Mouse (Mus musculus): Measurements from ENCODE around the gene Tnfaip2.
A peak's percentile ranks its signal among the peaks of the same experiment; 100 is the strongest.

Tnfaip2 gene

DNA sequence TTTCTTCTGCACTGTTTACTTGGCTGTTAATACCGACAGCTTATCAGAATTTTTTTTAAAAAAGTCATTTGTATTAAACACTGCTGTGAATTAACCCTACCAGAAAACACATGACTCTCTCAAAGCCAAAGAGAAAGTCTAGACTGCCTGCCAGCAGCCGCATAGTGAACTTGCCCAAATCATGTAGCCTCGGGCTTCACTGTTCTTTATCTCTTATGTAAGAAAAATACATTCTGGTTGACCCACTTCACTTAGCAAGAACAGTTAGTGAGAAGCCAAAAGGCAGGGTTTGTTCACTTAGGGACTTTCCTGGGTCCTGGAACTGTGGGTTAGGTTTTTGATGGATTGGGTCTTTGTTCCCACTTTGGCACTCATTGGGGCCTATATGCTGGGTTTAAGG is 29.5 kb downstream of the Tnfaip2 start:
- DNase-seq (ENCODE audit: low read depth, low spot score) = peak; percentile 87

DNA sequence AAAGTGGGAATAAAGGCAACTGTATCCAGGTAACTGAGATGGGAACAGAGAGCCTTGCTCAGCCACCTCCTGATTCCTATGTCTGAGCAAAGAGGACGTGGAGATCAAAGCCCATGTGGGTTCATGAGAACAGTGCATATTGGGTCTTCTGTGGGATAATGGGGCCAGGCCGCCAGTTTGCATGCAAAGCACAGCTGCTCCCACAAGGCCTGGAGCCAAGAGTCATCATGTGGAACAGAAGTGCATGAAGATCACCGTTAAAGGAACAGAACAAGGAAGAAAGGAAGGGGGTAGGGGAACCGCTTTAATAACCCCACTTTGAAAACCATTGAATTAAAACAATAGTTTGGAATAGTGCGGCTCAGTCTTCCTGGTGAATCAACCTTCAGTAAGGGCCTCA is 30.6 kb downstream of the Tnfaip2 start:
- no peak for DNase-seq (ENCODE audit: low read depth, low spot score)

DNA sequence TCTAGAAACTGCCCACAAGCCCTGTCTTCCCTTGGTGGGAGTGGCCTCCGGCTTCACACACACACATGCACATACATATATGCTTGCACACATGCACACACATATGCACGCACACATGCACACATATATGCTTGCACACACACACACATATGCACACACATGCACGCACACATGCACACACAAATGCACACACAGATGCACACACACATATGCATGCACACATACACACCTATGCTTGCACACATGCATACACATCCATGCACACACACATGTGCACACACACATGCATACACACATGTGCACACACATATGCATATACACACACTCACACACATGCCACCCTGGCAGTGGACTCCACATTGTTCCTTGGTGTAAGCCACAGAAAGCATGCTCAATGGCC is 32.1 kb downstream of the Tnfaip2 start:
- DNase-seq (ENCODE audit: low read depth, low spot score) = no peak

DNA sequence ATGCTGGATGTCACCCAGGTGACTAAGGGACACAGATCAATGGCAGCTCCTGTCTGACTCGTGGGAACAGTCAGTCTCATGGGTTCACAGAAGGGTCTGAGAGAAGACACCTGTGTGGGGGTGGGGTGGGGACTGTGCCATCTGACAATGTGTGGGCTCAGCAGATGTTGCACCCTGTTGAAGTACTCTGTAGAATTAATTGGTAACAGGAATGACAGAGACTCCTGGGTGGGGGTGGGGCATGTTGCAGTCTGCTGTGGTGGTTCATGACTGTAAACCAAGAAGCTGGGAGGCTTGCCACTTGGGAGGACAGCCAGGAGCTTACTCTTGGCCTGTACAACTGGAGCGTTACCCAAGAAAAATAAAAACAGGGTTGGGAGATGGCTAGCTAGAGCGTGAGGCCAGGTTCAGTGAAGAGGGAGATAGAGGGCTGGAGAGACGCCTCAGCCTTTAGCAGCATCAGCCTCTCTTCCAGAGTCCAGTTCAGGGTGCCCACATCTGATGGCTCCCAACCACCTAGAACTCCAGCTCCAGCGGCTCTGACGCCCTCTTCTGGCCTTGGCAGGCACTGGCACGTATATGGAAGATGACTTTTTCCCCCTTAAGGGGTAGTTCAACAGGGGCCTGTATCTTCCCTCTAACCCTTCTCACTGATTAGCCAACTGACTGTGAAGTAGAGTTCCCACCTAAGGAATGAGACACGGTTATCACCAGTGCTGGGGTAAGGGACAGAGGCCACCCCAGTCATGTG is 32.8 kb downstream of the Tnfaip2 start:
- DNase-seq (ENCODE audit: low read depth, low spot score) = peak; percentile 97

DNA sequence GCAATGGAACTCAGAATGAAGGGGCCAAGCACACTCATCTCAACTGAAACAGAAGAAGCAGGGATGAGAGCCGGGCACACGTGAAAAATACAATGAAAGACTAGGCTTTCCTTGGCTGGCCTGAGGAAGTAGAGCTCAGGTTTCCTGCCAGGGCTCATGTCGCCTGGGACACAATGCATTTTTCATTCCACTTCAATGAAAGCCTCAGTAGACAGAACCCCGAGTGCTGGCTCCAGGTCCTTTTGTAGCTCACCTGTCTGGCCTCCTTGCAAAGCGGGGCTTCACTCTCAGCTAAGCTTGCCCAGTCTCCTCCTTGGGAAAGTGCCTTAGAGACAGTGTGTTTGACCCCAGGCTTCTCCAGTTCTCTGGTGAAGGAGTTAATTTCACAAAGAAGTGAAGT is 36.7 kb downstream of the Tnfaip2 start:
- no peak for DNase-seq (ENCODE audit: low read depth, low spot score)

DNA sequence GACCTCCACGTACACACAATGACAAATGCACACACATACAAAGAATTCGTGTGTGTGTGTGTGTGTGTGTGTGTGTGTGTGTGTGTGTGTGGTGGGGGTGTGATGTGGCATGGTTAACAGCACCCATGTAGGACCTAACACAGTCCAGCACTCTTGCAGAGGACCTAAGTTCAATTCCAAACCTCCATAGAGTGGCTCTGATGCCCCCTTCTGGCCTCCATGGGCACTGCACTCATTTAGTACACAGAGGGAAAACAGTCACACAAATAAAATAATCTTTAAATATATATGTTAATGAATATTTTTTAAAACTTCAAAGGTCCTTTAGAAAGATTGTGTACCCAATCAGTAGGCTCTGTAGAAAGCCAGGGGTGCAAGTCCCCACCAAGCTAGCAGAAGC is 37.6 kb downstream of the Tnfaip2 start:
- DNase-seq (ENCODE audit: low read depth, low spot score) = peak; percentile 76

DNA sequence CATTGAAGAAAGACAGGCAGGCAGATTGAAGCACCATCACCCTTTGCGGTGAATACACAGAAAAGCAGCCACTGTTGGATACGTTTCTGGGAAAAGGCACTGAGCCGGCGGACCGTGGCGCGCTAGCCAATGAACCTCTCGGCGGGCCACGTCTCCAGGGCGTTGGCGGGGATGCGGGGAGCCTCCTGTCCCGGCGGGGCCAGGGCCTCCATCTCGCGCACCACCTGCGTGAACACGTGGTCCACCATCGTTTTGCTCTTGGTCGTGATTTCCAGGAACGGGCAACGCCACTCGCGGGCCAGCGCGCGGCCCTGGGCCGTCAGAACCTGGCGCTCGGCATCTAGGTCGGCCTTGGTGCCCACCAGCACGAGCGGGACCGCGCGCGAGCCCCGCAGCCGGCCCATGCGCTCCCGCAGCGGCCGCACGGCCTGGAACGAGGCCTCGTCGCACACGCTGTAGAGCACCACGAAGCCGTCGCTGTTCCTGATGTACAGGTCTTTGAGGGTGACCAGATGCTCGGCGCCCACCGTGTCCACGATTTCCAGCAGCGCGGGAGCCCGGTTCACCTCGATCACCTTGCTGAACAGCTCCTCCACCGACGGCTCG is 42.9 kb downstream of the Tnfaip2 start:
- no peak for DNase-seq (ENCODE audit: low read depth, low spot score)

DNA sequence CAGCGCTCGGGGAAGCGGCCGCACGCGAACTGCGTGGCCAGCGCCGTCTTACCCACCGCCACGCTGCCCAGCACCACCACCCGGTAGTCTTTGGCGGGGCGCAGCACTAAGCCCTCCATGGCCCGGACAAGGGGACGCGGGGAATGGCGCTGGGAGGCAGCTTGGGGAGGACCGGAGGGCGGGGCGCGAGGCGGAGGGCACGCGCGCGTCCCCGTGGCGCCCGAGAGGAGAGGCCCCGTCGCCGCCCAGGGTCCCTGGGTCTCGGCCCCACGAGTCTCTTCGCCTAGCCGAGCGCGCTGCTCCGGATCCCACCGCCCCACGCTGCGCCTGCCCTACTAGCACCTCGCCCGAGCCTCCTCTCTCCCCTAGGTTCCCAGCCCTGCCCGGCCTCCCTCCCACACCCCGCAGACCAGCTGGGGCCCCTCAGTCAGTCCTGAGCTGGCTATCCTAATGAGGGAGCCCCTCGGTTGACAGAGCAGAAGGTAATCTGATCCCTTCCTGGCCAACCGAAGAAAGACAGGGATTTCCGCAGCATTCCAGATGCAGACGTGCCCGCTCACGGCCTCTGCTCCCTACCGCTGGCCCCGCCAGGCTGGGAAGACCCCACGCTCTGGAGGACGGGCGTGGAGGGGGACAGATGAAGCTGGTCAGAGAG is 43.5 kb downstream of the Tnfaip2 start, which contains the start of gene Gm266:
Gene Gm266 (minus strand): TSS at position 172 of the 655 bp plus-strand sequence.
- no peak for DNase-seq (ENCODE audit: low read depth, low spot score)

DNA sequence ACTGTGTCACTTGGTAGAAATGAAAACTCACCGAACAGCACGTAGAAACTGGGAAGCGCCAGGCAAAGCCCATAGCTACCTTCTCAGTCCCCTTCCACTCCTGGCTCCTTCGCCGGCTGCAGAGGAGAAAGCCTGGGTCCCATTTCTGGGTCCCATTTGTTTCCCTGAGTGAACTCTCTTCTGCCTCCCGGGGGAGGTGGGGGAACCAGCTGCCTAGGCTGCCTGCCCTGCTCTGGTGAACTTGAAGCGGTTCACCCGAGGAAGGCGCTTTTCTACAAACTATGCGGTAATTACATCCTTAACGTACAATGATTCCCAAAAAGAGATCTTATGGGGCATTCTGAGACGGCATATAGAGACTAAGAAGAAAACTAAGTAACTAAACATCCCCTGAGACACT is 44.2 kb downstream of the Tnfaip2 start:
- no peak for DNase-seq (ENCODE audit: low read depth, low spot score)

DNA sequence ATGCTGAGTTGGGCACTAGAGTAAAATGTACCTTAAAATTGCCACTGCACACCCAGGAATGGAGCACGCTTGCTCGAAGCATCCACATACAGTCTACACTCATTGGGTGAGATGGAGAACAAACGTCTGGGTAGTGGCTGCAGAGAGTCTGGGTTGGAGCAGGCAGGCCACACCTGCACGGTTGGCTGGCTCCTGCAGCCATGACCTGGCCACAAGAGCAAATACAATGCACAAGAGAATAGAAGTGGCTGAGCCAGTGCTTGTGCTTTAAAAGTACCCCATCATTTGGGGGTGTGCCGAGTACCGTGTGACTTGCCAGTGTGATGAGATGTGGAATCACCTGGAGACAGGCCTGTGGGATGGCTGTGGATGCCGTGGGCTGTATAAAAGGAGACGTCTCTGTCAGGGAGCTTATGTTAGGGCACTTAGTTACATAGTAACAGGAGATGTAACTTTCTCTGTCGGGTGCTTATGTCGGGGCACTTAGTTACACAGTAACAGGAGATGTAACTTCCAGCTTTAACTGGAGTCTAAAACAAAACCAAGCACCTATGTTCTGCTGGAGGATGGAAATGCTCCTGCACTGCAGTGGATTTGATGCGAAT is 47.1 kb downstream of the Tnfaip2 start:
- DNase-seq (ENCODE audit: low read depth, low spot score) = no peak

DNA sequence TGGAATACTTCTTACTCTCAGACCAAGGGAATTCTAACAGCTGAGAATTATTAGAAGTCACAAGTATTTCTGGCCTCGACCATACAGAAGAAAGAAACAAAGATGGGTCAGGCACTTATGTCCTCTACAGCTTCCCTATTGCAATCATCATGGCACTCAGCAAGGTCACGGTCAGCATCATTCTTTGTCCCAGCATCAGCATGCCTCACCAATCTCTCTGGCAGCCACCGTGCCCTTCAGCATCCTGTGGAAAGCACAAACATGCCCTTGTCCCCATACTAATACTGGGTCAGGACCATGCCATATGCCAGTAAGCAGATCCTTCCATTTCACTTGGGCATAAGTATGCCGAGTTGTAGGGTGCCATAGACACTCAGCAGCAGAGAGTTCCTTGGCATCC is 52.7 kb downstream of the Tnfaip2 start:
- DNase-seq (ENCODE audit: low read depth, low spot score) = no peak

DNA sequence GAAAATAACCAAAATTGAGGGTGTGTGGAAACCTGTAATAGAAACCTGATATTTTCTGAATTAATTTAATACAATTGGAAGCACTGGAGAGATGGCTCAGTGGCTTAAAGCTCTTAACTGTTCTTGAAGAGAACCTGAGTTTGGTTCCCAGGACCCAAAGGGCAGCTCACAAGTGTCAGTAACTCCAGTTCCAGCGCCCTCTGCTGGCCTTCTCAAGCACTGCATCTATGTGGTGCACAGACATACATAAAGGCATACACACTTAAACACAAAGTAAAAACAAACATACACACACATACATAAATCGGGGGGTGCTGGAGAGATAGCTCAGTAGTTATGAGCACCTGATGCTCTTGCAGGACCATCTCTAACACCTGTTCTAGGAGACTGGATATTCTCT is 54.8 kb downstream of the Tnfaip2 start:
- peak; percentile 27 for DNase-seq (ENCODE audit: low read depth, low spot score)

DNA sequence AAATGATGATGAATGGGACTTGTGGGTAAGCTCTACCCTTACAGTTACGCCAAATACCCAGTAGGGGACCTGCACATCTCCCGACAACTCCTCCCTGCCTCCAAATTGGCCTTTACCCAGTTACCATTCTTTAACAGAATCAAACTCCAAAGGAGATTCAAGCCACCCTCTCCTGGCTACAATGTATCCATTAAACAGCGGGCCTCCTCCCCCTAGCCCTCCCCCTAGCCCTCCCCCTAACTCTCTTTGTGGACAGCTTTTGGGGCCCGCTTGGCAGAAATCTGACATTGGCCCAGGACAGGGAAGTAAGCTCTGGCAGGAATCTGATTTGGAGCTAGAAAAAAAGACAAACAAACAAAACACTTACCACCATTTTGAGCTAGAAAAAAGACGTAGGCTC is 57.3 kb downstream of the Tnfaip2 start:
- no peak for DNase-seq (ENCODE audit: low read depth, low spot score)

DNA sequence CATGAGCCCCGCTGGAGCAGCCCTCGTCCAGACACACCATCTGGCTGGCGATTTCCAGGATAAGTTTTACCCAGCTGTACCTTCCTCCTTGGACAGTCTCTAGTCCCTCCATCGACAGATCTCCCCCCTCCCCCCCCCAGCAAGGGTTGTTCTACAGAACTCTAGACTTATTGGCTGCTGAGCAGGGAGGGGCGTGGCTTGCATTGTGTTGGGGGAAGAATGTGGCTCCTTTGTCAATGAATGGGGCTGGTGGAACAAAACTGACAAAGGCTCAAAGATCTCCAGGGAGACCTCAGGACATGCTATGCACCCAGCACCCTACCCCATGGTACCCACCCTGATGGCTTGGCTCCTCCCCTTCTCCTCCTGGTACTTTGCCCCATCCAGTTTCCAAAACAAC is 58.5 kb downstream of the Tnfaip2 start:
- no peak for DNase-seq (ENCODE audit: low read depth, low spot score)

DNA sequence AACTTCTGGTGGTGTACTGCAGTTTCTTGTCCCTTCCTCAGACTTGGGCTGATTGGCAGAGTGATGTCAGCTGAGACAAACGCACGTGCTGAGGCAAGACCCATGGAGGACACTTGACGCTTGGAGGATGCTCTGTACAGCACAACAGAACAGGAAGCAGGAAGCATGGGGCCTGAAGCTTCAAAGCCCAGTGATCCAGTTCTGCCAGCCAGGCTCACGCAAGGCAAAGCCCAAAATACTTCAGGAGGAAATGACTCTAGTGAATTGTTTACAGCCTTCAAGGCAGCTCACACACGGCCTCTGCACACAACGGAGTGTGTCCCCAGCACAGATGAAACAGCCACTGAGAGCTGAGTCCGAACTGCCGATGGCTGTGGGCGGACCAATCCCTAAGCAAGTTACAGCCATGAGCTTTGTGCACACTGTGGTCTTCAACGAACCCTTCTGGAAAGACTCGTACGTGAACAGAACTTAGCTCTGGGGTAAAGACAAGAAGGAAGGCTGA is 60.8 kb downstream of the Tnfaip2 start:
- no peak for DNase-seq (ENCODE audit: low read depth, low spot score)

DNA sequence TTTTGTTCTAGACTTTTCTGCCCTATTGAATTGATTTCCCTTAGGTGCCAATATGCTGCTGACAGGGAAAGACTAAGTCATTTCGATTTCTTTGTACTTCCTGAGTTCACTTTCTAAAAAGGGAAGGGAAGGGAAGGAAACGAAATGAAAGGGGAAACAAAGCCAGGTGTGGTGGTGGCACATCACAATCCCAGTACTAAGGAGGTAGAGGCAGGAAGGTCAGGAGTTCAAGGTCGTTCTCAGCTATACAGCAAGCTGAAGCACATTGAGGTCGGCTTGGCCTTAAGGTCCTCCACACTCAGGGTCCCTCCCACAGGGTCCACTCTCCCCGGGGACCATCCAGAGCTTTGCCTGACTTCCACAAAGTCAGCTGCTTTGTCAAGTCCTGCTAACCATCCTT is 61.3 kb downstream of the Tnfaip2 start:
- no peak for DNase-seq (ENCODE audit: low read depth, low spot score)

Data from 3T3-L1 (cell line).